Mouse (Mus musculus): Measurements from ENCODE around the gene Rgs13.

DNA sequence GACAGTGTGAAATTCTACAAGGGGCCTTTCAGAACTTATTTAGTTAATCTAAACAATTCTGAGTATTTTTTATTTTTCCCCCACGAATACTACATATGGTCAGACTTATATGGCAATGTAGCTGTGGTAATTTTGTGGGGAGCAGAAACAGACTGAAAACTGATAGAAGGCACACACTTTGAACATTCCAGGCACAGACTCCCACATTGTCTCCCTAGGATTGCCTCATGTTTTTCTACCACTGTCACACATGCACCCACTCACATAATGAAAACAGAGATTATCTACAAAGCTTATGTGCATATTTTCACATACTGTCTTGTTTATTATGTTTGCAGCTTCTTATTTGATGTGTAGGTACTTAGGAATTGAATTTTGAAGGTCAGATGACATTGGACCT, 9.4 kb downstream of the Rgs13 start:
- no peak for TF ChIP-seq CTCF (IDR thresholded peaks at IDR 0.05; ENCODE audit: low read depth, low read length)
- no peak for TF ChIP-seq POLR2A (IDR thresholded peaks at IDR 0.05; ENCODE audit: insufficient read depth, low read length)
- no peak for TF ChIP-seq EP300 (IDR thresholded peaks at IDR 0.05; ENCODE audit: insufficient read depth, low read depth, low read length)

Data from ES-Bruce4 (cell line).